Mouse (Mus musculus) small intestine, adult 2 months (tissue): ENCODE data around the gene Uck2. TPM values are rescaled to one million over a fixed set of nuclear protein-coding genes. Genes with fewer than 3 reads are reported as not detected.
A peak's percentile ranks its signal among the peaks of the same experiment; 100 is the strongest.

Experiments
- H3K27ac ChIP-seq: fragments of 200-500 bp; 2 replicates; pipeline ENCODE4 v1.5.1; 2012; ENCODE audit warnings: low read depth, low read length, control low read depth, inconsistent platforms; ENCODE audit not compliant: insufficient read depth
- H3K27me3 ChIP-seq: fragments of 200-500 bp; 2 replicates; pipeline ENCODE4 v1.6.1; 2012; ENCODE audit warnings: mild to moderate bottlenecking, moderate library complexity, low read length, inconsistent platforms; ENCODE audit not compliant: control insufficient read depth, insufficient read depth
- H3K36me3 ChIP-seq: fragments of 200-500 bp; 2 replicates; pipeline ENCODE4 v1.6.1; 2012; ENCODE audit warnings: mild to moderate bottlenecking, low read length, control low read depth, inconsistent platforms; ENCODE audit not compliant: control insufficient read depth, insufficient read depth
- H3K4me1 ChIP-seq: fragments of 200-500 bp; 2 replicates; pipeline ENCODE4 v1.6.1; 2012; ENCODE audit warnings: low read length, inconsistent platforms, mixed read lengths; ENCODE audit not compliant: control insufficient read depth, insufficient read depth, insufficient read length
- H3K4me3 ChIP-seq: fragments of 200-500 bp; 2 replicates; pipeline ENCODE4 v1.5.1; 2012; ENCODE audit warnings: low read depth, mild to moderate bottlenecking, control low read depth, inconsistent platforms, low read length, moderate library complexity
- CTCF ChIP-seq: fragments of 200-500 bp; IDR thresholded peaks from 2 replicates; pipeline ENCODE4 v1.5.1; 2012; ENCODE audit warnings: low read depth, mild to moderate bottlenecking, control low read depth, inconsistent platforms, low read length, moderate library complexity, mixed read lengths; ENCODE audit not compliant: insufficient replicate concordance, insufficient read length; ENCODE audit errors: extremely low read depth
- POLR2A ChIP-seq: fragments of 200-500 bp; IDR thresholded peaks from 2 replicates; pipeline ENCODE4 v1.6.1; 2012; ENCODE audit warnings: low read depth, mild to moderate bottlenecking, control low read depth, inconsistent platforms, low read length, moderate library complexity
- WGBS: fragments of 180-500 bp; shearing (Covaris S2); methylation state at CpG from one replicate; pipeline ENCODE4 v1.1.7; 2018; 5-methylcytosine and 5-hydroxymethylcytosine counted together
- polyA plus RNA-seq: library from polyadenylated mRNA; depleted of rRNA; stranded (reverse); fragments of >200 nt; gene quantifications from 2 replicates; pipeline ENCODE4 v1.2.3, GENCODE M21; 2012

Uck2 gene
- polyA plus RNA-seq, 1 experiment = 26.5 TPM

GRCm38 (mm10) chr1:167231612-167232283 is 53.4 kb downstream of the Uck2 start:
- Histone ChIP-seq H3K27me3 (no peaks in the 10 kb centered on the region), H3K27ac (no peak overlapping the region), H3K4me3 (no peak overlapping the region), H3K36me3 (peaks cover 26% of the 10 kb centered on the region), H3K4me1 (no peaks in the 10 kb centered on the region)
- TF ChIP-seq CTCF = no peak
- no peak for TF ChIP-seq POLR2A
- 74% methylated on average over 17 of the region's 17 CpGs for WGBS

DNA sequence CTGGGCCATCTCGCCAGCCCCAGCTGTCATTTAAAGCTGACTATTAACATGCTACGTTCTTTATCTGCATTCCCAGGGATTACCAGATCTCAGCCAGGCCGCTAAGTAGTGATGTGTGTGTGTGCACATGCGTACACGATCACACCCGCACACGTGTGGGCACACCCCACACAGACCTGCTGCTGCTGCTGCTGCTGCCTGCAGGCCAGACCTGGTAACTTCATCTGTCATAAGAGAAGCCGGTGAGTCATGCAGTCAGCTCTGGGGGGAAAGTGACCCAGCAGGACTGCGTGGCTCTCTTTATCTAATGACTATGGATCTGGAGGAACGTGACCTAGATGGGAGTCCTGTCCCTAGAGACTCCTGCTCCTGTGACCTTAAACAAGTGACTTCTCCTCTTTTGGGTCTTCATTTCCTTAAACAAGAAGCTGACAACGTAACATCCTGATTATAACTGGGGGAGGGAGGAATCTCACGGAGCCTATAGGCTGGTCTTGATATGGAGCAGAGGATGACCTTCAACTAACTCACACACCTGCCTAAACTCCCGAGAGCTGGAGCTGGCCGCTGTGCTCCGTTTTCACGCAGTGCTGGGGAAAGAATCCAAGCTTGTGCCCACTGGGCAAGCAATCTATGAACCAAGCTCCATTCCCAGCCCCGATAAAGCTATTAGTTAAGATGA is 54.0 kb downstream of the Uck2 start:
- H3K27me3 ChIP-seq = no peaks in the 10 kb centered on the region
- H3K27ac ChIP-seq = no peak overlapping the region
- WGBS = 78% methylated on average over 17 of the region's 17 CpGs
- H3K36me3 ChIP-seq = peaks cover 26% of the 10 kb centered on the region
- TF ChIP-seq POLR2A = no peak
- TF ChIP-seq CTCF = no peak
- H3K4me3 ChIP-seq = no peak overlapping the region
- peaks cover 3% of the 10 kb centered on the region; the same call in 1 of the 2 replicates for H3K4me1 ChIP-seq

GRCm38 (mm10) chr1:167222382-167223010 is 62.6 kb downstream of the Uck2 start:
- H3K27ac ChIP-seq = no peak overlapping the region
- H3K36me3 ChIP-seq = peaks cover 10% of the 10 kb centered on the region
- no peaks in the 10 kb centered on the region for H3K27me3 ChIP-seq
- no peak for TF ChIP-seq POLR2A
- TF ChIP-seq CTCF = no peak
- peaks cover 3% of the 10 kb centered on the region; the same call in 1 of the 2 replicates for H3K4me1 ChIP-seq
- WGBS = 76% methylated on average over 9 of the region's 9 CpGs
- no peak overlapping the region for H3K4me3 ChIP-seq

DNA sequence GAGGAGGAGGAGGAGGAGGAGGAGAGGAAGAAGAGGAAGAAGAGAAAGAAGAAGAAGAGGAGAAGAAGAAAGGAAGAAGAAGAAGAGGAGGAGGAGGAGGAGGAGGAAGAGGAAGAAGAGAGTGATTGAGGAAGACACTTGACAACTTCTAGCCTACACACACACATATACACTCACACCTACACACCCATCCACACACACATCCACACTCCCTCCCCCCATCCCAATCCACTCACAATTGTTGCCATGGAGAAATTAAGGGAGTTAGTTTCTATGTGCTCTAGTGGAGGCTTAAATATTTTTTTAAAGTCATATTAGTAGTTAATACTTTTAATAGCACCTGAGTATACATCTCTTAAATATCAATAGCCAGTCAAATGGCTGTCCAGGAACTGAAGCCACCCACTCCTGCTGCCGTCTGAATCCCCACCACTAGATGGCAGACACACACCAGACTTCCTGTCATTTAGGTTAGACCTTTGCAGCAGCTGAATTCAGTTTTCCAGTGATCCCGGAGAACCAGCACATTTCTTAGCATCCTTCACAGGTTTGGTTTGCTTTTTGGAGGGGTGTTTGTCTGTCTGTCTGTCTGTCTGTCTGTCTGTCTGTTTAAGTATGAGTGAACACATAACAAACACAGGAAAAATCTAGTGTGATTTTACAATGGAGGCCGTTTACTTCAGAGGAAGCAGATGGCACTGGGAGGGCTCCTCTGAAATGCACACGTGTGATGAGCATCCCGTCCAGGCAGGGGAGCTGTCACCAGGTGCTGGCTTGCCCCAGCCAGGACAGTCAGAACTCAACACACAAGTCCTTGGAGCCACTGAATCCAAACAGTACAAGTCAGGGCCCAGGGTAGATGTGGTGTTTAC is 64.6 kb downstream of the Uck2 start:
- 1% methylated on average over 5 of the region's 5 CpGs for WGBS
- Histone ChIP-seq H3K4me3 (no peak overlapping the region), H3K27ac (no peak overlapping the region)

GRCm38 (mm10) chr1:167215460-167215859 is 69.7 kb downstream of the Uck2 start:
- Histone ChIP-seq H3K4me1 (no peaks in the 10 kb centered on the region), H3K4me3 (no peak overlapping the region), H3K27ac (no peak overlapping the region), H3K27me3 (no peaks in the 10 kb centered on the region), H3K36me3 (no peaks in the 10 kb centered on the region)
- TF ChIP-seq CTCF = no peak
- TF ChIP-seq POLR2A = no peak
- 60% methylated on average over 3 of the region's 3 CpGs for WGBS

More for the DNA sequence above, 64.6 kb downstream of the Uck2 start:
- no peaks in the 10 kb centered on the region for H3K4me1 ChIP-seq
- no peaks in the 10 kb centered on the region for H3K27me3 ChIP-seq
- H3K36me3 ChIP-seq = peaks cover 4% of the 10 kb centered on the region
- no peak for TF ChIP-seq POLR2A
- peak; percentile 87; the same call in 1 of the 2 replicates for TF ChIP-seq CTCF

DNA sequence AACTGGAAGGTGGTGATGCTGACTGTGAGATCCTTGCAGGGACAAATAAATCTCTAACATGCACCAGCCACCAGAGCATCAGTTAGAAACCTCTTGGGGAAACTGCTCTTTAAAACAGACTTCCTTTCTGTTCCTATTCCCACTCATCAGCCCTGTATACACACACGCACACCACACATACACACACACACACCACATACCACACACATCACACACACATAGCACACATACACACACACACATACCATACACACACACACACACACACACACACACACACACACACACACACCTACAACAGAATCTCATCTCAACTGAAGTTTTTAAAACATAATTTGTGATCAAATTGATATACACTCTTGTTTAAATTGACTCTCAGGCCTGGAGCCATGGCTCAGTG is 72.4 kb downstream of the Uck2 start:
- 100% methylated on average over 1 of the region's 1 CpGs for WGBS
- TF ChIP-seq CTCF (no peak), POLR2A (no peak)
- no peak overlapping the region for H3K27ac ChIP-seq
- no peaks in the 10 kb centered on the region for H3K27me3 ChIP-seq
- H3K4me1 ChIP-seq = no peaks in the 10 kb centered on the region
- H3K4me3 ChIP-seq = no peak overlapping the region
- no peaks in the 10 kb centered on the region for H3K36me3 ChIP-seq
